Mouse (Mus musculus): ENCODE measurements around the gene Brca1. TPM values are rescaled to one million over a fixed set of nuclear protein-coding genes. Genes with fewer than 3 reads are reported as not detected.
"Not testable (repeated sequence)": the region's sequence is repeated elsewhere in the genome, so short reads cannot be mapped to it uniquely, and the experiment has no call there.

The Brca1 gene
- polyA plus RNA-seq, 1 experiment from 2014 or later = 24.7 TPM

GRCm38 (mm10) chr11:101484814-101485213 is 66.9 kb downstream of the Brca1 start:
- no peaks in the 10 kb centered on the region for H3K9me3 ChIP-seq (replicated peaks; ENCODE audit: control insufficient read depth, low read length)
- no peak for ATAC-seq (replicated peaks; ENCODE audit: insufficient number of reproducible peaks, low FRiP score, low TSS enrichment, low read depth)
- no peak overlapping the region for H3K27ac ChIP-seq (replicated peaks; ENCODE audit: low read depth, low read length)
- no peak overlapping the region for H3K4me2 ChIP-seq (ENCODE audit: low read depth, low read length)
- H3K27me3 ChIP-seq (ENCODE audit: control insufficient read depth, insufficient read depth, low read length) = no peaks in the 10 kb centered on the region
- no peaks in the 10 kb centered on the region for H3K36me3 ChIP-seq (replicated peaks; ENCODE audit: control insufficient read depth, insufficient read depth, low read depth, low read length)
- WGBS = 82% methylated on average over 7 of the region's 7 CpGs
- no peaks in the 10 kb centered on the region; the same call in 1 of the 2 replicates for H3K4me1 ChIP-seq (ENCODE audit: control insufficient read depth, insufficient read depth, low read length)
- no peak overlapping the region for H3K9ac ChIP-seq (replicated peaks; ENCODE audit: low read length)
- H3K4me3 ChIP-seq (ENCODE audit: low read depth, low read length) = no peak overlapping the region
- no peak for DNase-seq (ENCODE audit: low spot score)

GRCm38 (mm10) chr11:101484245-101484644 is 67.5 kb downstream of the Brca1 start:
- Histone ChIP-seq H3K4me1 (ENCODE audit: control insufficient read depth, insufficient read depth, low read length) (peaks cover 2% of the 10 kb centered on the region; the same call in 1 of the 2 replicates), H3K4me2 (ENCODE audit: low read depth, low read length) (no peak overlapping the region), H3K9ac (replicated peaks; ENCODE audit: low read length) (no peak overlapping the region), H3K27ac (replicated peaks; ENCODE audit: low read depth, low read length) (no peak overlapping the region), H3K27me3 (ENCODE audit: control insufficient read depth, insufficient read depth, low read length) (no peaks in the 10 kb centered on the region), H3K9me3 (replicated peaks; ENCODE audit: control insufficient read depth, low read length) (no peaks in the 10 kb centered on the region), H3K36me3 (replicated peaks; ENCODE audit: control insufficient read depth, insufficient read depth, low read depth, low read length) (no peaks in the 10 kb centered on the region), H3K4me3 (ENCODE audit: low read depth, low read length) (no peak overlapping the region)
- ATAC-seq (replicated peaks; ENCODE audit: insufficient number of reproducible peaks, low FRiP score, low TSS enrichment, low read depth) (no peak), DNase-seq (ENCODE audit: low spot score) (no peak)
- WGBS = 87% methylated on average over 6 of the region's 6 CpGs

GRCm38 (mm10) chr11:101483804-101484203 is 68.0 kb downstream of the Brca1 start:
- peaks cover 2% of the 10 kb centered on the region; the same call in 1 of the 2 replicates for H3K4me1 ChIP-seq (ENCODE audit: control insufficient read depth, insufficient read depth, low read length)
- H3K27ac ChIP-seq (replicated peaks; ENCODE audit: low read depth, low read length) = no peak overlapping the region
- H3K9ac ChIP-seq (replicated peaks; ENCODE audit: low read length) = no peak overlapping the region
- H3K4me2 ChIP-seq (ENCODE audit: low read depth, low read length) = no peak overlapping the region
- 51% methylated on average over 3 of the region's 3 CpGs for WGBS
- no peaks in the 10 kb centered on the region for H3K27me3 ChIP-seq (ENCODE audit: control insufficient read depth, insufficient read depth, low read length)
- no peak overlapping the region for H3K4me3 ChIP-seq (ENCODE audit: low read depth, low read length)
- DNase-seq (ENCODE audit: low spot score) (no peak), ATAC-seq (replicated peaks; ENCODE audit: insufficient number of reproducible peaks, low FRiP score, low TSS enrichment, low read depth) (no peak)
- no peaks in the 10 kb centered on the region for H3K9me3 ChIP-seq (replicated peaks; ENCODE audit: control insufficient read depth, low read length)
- H3K36me3 ChIP-seq (replicated peaks; ENCODE audit: control insufficient read depth, insufficient read depth, low read depth, low read length) = no peaks in the 10 kb centered on the region

GRCm38 (mm10) chr11:101480912-101481311 is 70.8 kb downstream of the Brca1 start:
- Histone ChIP-seq H3K9ac (replicated peaks; ENCODE audit: low read length) (no peak overlapping the region), H3K4me2 (ENCODE audit: low read depth, low read length) (no peak overlapping the region), H3K4me1 (ENCODE audit: control insufficient read depth, insufficient read depth, low read length) (peaks cover 2% of the 10 kb centered on the region; the same call in 1 of the 2 replicates), H3K36me3 (replicated peaks; ENCODE audit: control insufficient read depth, insufficient read depth, low read depth, low read length) (no peaks in the 10 kb centered on the region), H3K27ac (replicated peaks; ENCODE audit: low read depth, low read length) (no peak overlapping the region), H3K9me3 (replicated peaks; ENCODE audit: control insufficient read depth, low read length) (no peaks in the 10 kb centered on the region), H3K27me3 (ENCODE audit: control insufficient read depth, insufficient read depth, low read length) (no peaks in the 10 kb centered on the region), H3K4me3 (ENCODE audit: low read depth, low read length) (no peak overlapping the region)
- ATAC-seq (replicated peaks; ENCODE audit: insufficient number of reproducible peaks, low FRiP score, low TSS enrichment, low read depth) (no peak), DNase-seq (ENCODE audit: low spot score) (no peak)
- 64% methylated on average over 6 of the region's 6 CpGs for WGBS

- ATAC-seq (replicated peaks; ENCODE audit: insufficient number of reproducible peaks, low FRiP score, low TSS enrichment, low read depth) (no peak), DNase-seq (ENCODE audit: low spot score) (peak; percentile 25)
- Histone ChIP-seq H3K4me2 (ENCODE audit: low read depth, low read length) (peak overlapping the region; percentile 32), H3K27me3 (ENCODE audit: control insufficient read depth, insufficient read depth, low read length) (no peaks in the 10 kb centered on the region), H3K27ac (replicated peaks; ENCODE audit: low read depth, low read length) (peak overlapping the region; percentile 41; the same call in 1 of the 2 replicates), H3K9ac (replicated peaks; ENCODE audit: low read length) (peak overlapping the region; percentile 50), H3K9me3 (replicated peaks; ENCODE audit: control insufficient read depth, low read length) (no peaks in the 10 kb centered on the region), H3K4me1 (ENCODE audit: control insufficient read depth, insufficient read depth, low read length) (peaks cover 2% of the 10 kb centered on the region; the same call in 1 of the 2 replicates), H3K36me3 (replicated peaks; ENCODE audit: control insufficient read depth, insufficient read depth, low read depth, low read length) (no peaks in the 10 kb centered on the region), H3K4me3 (ENCODE audit: low read depth, low read length) (0 out of 2 replicates have a peak overlapping the region, but pooled peaks have one; percentile 3)
- 3% methylated on average over 18 of the region's 18 CpGs for WGBS
Observed at GRCm38 (mm10) chr11:101479171-101479635, 72.6 kb downstream of the Brca1 start.

GRCm38 (mm10) chr11:101477552-101478211 is 74.1 kb downstream of the Brca1 start:
- WGBS = 54% methylated on average over 10 of the region's 10 CpGs
- Histone ChIP-seq H3K27ac (replicated peaks; ENCODE audit: low read depth, low read length) (peak overlapping the region; percentile 28; the same call in 1 of the 2 replicates), H3K36me3 (replicated peaks; ENCODE audit: control insufficient read depth, insufficient read depth, low read depth, low read length) (no peaks in the 10 kb centered on the region), H3K4me3 (ENCODE audit: low read depth, low read length) (no peak overlapping the region), H3K27me3 (ENCODE audit: control insufficient read depth, insufficient read depth, low read length) (no peaks in the 10 kb centered on the region), H3K4me1 (ENCODE audit: control insufficient read depth, insufficient read depth, low read length) (peaks cover 2% of the 10 kb centered on the region; the same call in 1 of the 2 replicates), H3K9ac (replicated peaks; ENCODE audit: low read length) (no peak overlapping the region), H3K9me3 (replicated peaks; ENCODE audit: control insufficient read depth, low read length) (no peaks in the 10 kb centered on the region), H3K4me2 (ENCODE audit: low read depth, low read length) (no peak overlapping the region)
- DNase-seq (ENCODE audit: low spot score) (no peak), ATAC-seq (replicated peaks; ENCODE audit: insufficient number of reproducible peaks, low FRiP score, low TSS enrichment, low read depth) (peak; percentile 73)

- Histone ChIP-seq H3K4me1 (ENCODE audit: control insufficient read depth, insufficient read depth, low read length) (peaks cover 2% of the 10 kb centered on the region; the same call in 1 of the 2 replicates), H3K36me3 (replicated peaks; ENCODE audit: control insufficient read depth, insufficient read depth, low read depth, low read length) (no peaks in the 10 kb centered on the region), H3K9ac (replicated peaks; ENCODE audit: low read length) (no peak overlapping the region), H3K27me3 (ENCODE audit: control insufficient read depth, insufficient read depth, low read length) (no peaks in the 10 kb centered on the region), H3K9me3 (replicated peaks; ENCODE audit: control insufficient read depth, low read length) (no peaks in the 10 kb centered on the region), H3K4me3 (ENCODE audit: low read depth, low read length) (no peak overlapping the region), H3K4me2 (ENCODE audit: low read depth, low read length) (no peak overlapping the region), H3K27ac (replicated peaks; ENCODE audit: low read depth, low read length) (peak overlapping the region; percentile 28; the same call in 1 of the 2 replicates)
- ATAC-seq (replicated peaks; ENCODE audit: insufficient number of reproducible peaks, low FRiP score, low TSS enrichment, low read depth) (peak; percentile 73), DNase-seq (ENCODE audit: low spot score) (no peak)
- 35% methylated on average over 4 of the region's 4 CpGs for WGBS
Observed at GRCm38 (mm10) chr11:101477194-101477551, 74.6 kb downstream of the Brca1 start.

GRCm38 (mm10) chr11:101476361-101476760 is 75.4 kb downstream of the Brca1 start:
- H3K9ac ChIP-seq (replicated peaks; ENCODE audit: low read length); H3K4me1 ChIP-seq (ENCODE audit: control insufficient read depth, insufficient read depth, low read length); H3K27me3 ChIP-seq (ENCODE audit: control insufficient read depth, insufficient read depth, low read length); H3K36me3 ChIP-seq (replicated peaks; ENCODE audit: control insufficient read depth, insufficient read depth, low read depth, low read length); H3K4me3 ChIP-seq (ENCODE audit: low read depth, low read length); H3K27ac ChIP-seq (replicated peaks; ENCODE audit: low read depth, low read length); H3K9me3 ChIP-seq (replicated peaks; ENCODE audit: control insufficient read depth, low read length); H3K4me2 ChIP-seq (ENCODE audit: low read depth, low read length); ATAC-seq (replicated peaks; ENCODE audit: insufficient number of reproducible peaks, low FRiP score, low TSS enrichment, low read depth); DNase-seq (ENCODE audit: low spot score): not testable (repeated sequence)
- WGBS = 87% methylated on average over 4 of the region's 4 CpGs

All from embryonic facial prominence, embryonic 11.5 days (tissue).